ENCODE assay signal across 9 mouse cellular contexts in genomic region chr6:23457748-23458147, GRCm38 (mm10).
DNase-seq lines count a peak whose midpoint lies in the region; ATAC-seq and TF ChIP-seq lines count a peak whose summit lies in the region.
"Had no signal": no experiment of that assay in that cellular context is flagged by ENCODE, and none has a peak within 500 bp of the region (broad histone marks: within the 10 kb centered on the region; RNA-seq: fewer than 3 reads in every experiment).

No protein-coding gene starts in this region.

- TF ChIP-seq POLR2A in testis, adult 2 months (IDR thresholded peaks at IDR 0.05; ENCODE audit: control insufficient read depth, low read depth, low read length), result no peak

- no peaks in the 10 kb centered on the region for H3K27me3 ChIP-seq in kidney, embryonic 14.5 days (ENCODE audit: control insufficient read depth, insufficient read depth, low read length)
- H3K27me3 ChIP-seq in hindbrain, embryonic 10.5 days (ENCODE audit: insufficient read depth, poor library complexity, severe bottlenecking), result peaks cover 3% of the 10 kb centered on the region; the same call in 1 of the 2 replicates
- peaks cover 4% of the 10 kb centered on the region; the same call in 1 of the 2 replicates for H3K27me3 ChIP-seq in midbrain, embryonic 13.5 days
- no peaks in the 10 kb centered on the region for H3K27me3 ChIP-seq in testis, adult 2 months (ENCODE audit: control insufficient read depth, insufficient read depth, low read length)
- H3K27me3 ChIP-seq: embryonic facial prominence, embryonic 12.5 days had no signal

- intact Hi-C loops in left cerebral cortex, postnatal 14 days (cut with DNase I), result loop anchor here (10.0 kb wide), 2 partner anchors 273 to 453 kb away; no protein-coding TSS in a partner anchor

- WGBS in kidney, embryonic 14.5 days, result 6% methylated on average over 5 of the region's 5 CpGs
- 3% methylated on average over 5 of the region's 5 CpGs for WGBS in hindbrain, embryonic 10.5 days
- WGBS in midbrain, embryonic 13.5 days, result 2% methylated on average over 5 of the region's 5 CpGs

- H3K27ac ChIP-seq in kidney, embryonic 14.5 days (ENCODE audit: low read depth, low read length), result no peak overlapping the region
- H3K27ac ChIP-seq in hindbrain, embryonic 10.5 days, result no peak overlapping the region
- H3K27ac ChIP-seq in midbrain, embryonic 13.5 days, result no peak overlapping the region
- H3K27ac ChIP-seq in testis, adult 2 months (ENCODE audit: control insufficient read depth, insufficient read depth, low read depth, low read length), result no peak overlapping the region
- H3K27ac ChIP-seq: embryonic facial prominence, embryonic 12.5 days had no signal

- peak; percentile 52; the same call in 1 of the 2 replicates for TF ChIP-seq CTCF in testis, adult 2 months (IDR thresholded peaks at IDR 0.05; ENCODE audit: control insufficient read depth, insufficient read depth, insufficient replicate concordance, low read depth, low read length)

- no peak overlapping the region for H3K4me2 ChIP-seq in kidney, embryonic 14.5 days (replicated peaks; ENCODE audit: low read depth, low read length)
- no peak overlapping the region for H3K4me2 ChIP-seq in midbrain, embryonic 13.5 days (replicated peaks)
- H3K4me2 ChIP-seq: embryonic facial prominence, embryonic 12.5 days had no signal

- ATAC-seq in kidney, embryonic 14.5 days (ENCODE audit: low FRiP score, low TSS enrichment), result no peak
- ATAC-seq in midbrain, embryonic 13.5 days, result peak; percentile 43

- H3K4me3 ChIP-seq in kidney, embryonic 14.5 days (ENCODE audit: low read length), result no peak overlapping the region
- H3K4me3 ChIP-seq in hindbrain, embryonic 10.5 days, result no peak overlapping the region
- no peak overlapping the region for H3K4me3 ChIP-seq in midbrain, embryonic 13.5 days (replicated peaks)
- H3K4me3 ChIP-seq in testis, adult 2 months (ENCODE audit: control insufficient read depth, low read depth, low read length), result no peak overlapping the region
- H3K4me3 ChIP-seq: embryonic facial prominence, embryonic 12.5 days had no signal

- H3K9me3 ChIP-seq in kidney, embryonic 14.5 days (ENCODE audit: control insufficient read depth, low read length), result no peaks in the 10 kb centered on the region
- H3K9me3 ChIP-seq in hindbrain, embryonic 10.5 days, result no peaks in the 10 kb centered on the region
- H3K9me3 ChIP-seq in midbrain, embryonic 13.5 days, result no peaks in the 10 kb centered on the region
- H3K9me3 ChIP-seq: embryonic facial prominence, embryonic 12.5 days had no signal

- no peak overlapping the region for H3K9ac ChIP-seq in kidney, embryonic 14.5 days (ENCODE audit: low read depth, low read length)
- H3K9ac ChIP-seq in midbrain, embryonic 13.5 days (replicated peaks), result no peak overlapping the region
- H3K9ac ChIP-seq: embryonic facial prominence, embryonic 12.5 days had no signal

- no peaks in the 10 kb centered on the region for H3K36me3 ChIP-seq in kidney, embryonic 14.5 days (ENCODE audit: control insufficient read depth, insufficient read depth, low read length)
- no peaks in the 10 kb centered on the region for H3K36me3 ChIP-seq in hindbrain, embryonic 10.5 days
- no peaks in the 10 kb centered on the region for H3K36me3 ChIP-seq in midbrain, embryonic 13.5 days
- H3K36me3 ChIP-seq in testis, adult 2 months (ENCODE audit: control insufficient read depth, insufficient read depth, low read length), result no peaks in the 10 kb centered on the region
- H3K36me3 ChIP-seq: embryonic facial prominence, embryonic 12.5 days had no signal

- no peaks in the 10 kb centered on the region for H3K4me1 ChIP-seq in kidney, embryonic 14.5 days (ENCODE audit: control insufficient read depth, insufficient read depth, low read length)
- H3K4me1 ChIP-seq in hindbrain, embryonic 10.5 days (replicated peaks), result no peaks in the 10 kb centered on the region
- H3K4me1 ChIP-seq in midbrain, embryonic 13.5 days (replicated peaks), result no peaks in the 10 kb centered on the region
- no peaks in the 10 kb centered on the region for H3K4me1 ChIP-seq in testis, adult 2 months (ENCODE audit: control insufficient read depth, insufficient read depth, low read length)
- H3K4me1 ChIP-seq: embryonic facial prominence, embryonic 12.5 days had no signal

- DNase-seq in kidney, adult 18-20 months, result peak; percentile 50
- peak; percentile 76 for DNase-seq in adrenal gland, postnatal 25 days
- DNase-seq in embryo, embryonic 11.5 days (ENCODE audit: low read depth, low spot score), result peak; percentile 51
- peak; percentile 74 for DNase-seq in hindbrain, embryonic 10.5 days (ENCODE audit: low spot score)
- DNase-seq in left cerebral cortex, postnatal 14 days (ENCODE audit: low spot score in 2 of 2), result peak; percentile 47 to 84
